ENCODE assay signal across 9 mouse cellular contexts in the genomic region with DNA sequence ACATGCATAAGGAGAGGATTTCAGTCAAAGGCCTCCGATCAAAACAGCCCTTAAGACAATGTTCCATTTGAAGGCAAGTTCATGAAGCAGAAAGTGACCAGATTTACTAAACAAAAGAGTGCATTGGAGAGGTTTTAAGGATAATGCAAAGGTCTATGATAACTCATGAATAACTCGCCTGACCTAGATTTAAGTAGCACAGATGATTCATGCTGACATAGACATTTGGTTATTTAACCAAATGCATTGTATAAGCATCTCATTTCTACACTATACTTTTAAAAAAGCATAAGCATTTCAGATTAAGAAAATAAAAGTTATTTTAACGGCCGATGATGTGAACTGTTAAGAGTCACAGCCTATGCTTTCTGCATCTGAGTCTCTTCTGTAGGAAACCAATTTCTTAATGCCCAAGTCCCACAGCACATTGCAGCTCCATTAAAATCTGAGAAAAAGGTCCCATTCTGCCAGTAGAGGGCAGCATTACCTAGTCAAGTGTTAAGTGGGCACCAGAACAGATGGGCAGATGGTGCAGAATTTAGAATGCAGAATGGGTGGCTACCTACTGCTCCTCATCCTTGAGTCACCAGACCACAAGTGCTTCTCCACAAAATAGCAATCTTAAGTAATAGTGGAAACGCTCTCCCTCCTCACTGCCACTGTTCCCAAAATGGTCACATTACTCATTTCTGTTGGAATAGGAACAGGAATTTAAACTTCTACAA.
A peak's percentile ranks its signal among the peaks of the same experiment; 100 is the strongest.
DNase-seq lines count a peak whose midpoint lies in the region; ATAC-seq and TF ChIP-seq lines count a peak whose summit lies in the region.
"Had no signal": no experiment of that assay in that cellular context is flagged by ENCODE, and none has a peak within 500 bp of the region (broad histone marks: within the 10 kb centered on the region; RNA-seq: fewer than 3 reads in every experiment).

No protein-coding gene starts in this region.

- DNase-seq in heart, adult 18-20 months: peak; percentile 0 to 35
- DNase-seq in adrenal gland, postnatal 10 days: peak; percentile 58
- DNase-seq in embryo, embryonic 9.5 days (ENCODE audit: extremely low spot score): peak; percentile 52
- DNase-seq in hindbrain, postnatal 0 days (ENCODE audit: low spot score): peak; percentile 90
- DNase-seq in layer of hippocampus, postnatal 36 days: peak; percentile 35 to 59
- DNase-seq: liver, embryonic 13.5 days had no signal

- ATAC-seq in heart, embryonic 11.5 days (replicated peaks; ENCODE audit: insufficient number of reproducible peaks, low FRiP score, low TSS enrichment): no peak
- peak; percentile 84 for ATAC-seq in hindbrain, postnatal 0 days
- ATAC-seq in midbrain, embryonic 16.5 days: peak; percentile 73
- ATAC-seq in erythroblast, adult 5-6 weeks (replicated peaks; ENCODE audit: low FRiP score, poor library complexity, severe bottlenecking): no peak

- TF ChIP-seq CTCF in hindbrain, postnatal 0 days (IDR thresholded peaks at IDR 0.05; ENCODE audit: low read depth): peak; percentile 88

- no peak overlapping the region for H3K27ac ChIP-seq in heart, embryonic 11.5 days (ENCODE audit: low read depth, low read length)
- no peak overlapping the region for H3K27ac ChIP-seq in hindbrain, postnatal 0 days
- H3K27ac ChIP-seq in midbrain, embryonic 16.5 days (ENCODE audit: low read length): no peak overlapping the region
- H3K27ac ChIP-seq: liver, embryonic 13.5 days had no signal

- H3K27me3 ChIP-seq in heart, embryonic 11.5 days (ENCODE audit: control insufficient read depth, insufficient read depth, low read length): no peaks in the 10 kb centered on the region
- no peaks in the 10 kb centered on the region for H3K27me3 ChIP-seq in hindbrain, postnatal 0 days (ENCODE audit: insufficient read depth, low read length)
- no peaks in the 10 kb centered on the region for H3K27me3 ChIP-seq in midbrain, embryonic 16.5 days (ENCODE audit: control insufficient read depth, insufficient read depth, low read depth, low read length)
- H3K27me3 ChIP-seq: liver, embryonic 13.5 days had no signal

- no peak overlapping the region for H3K4me2 ChIP-seq in heart, embryonic 11.5 days
- H3K4me2 ChIP-seq in hindbrain, postnatal 0 days (ENCODE audit: low read depth, low read length): no peak overlapping the region
- no peak overlapping the region for H3K4me2 ChIP-seq in midbrain, embryonic 16.5 days (ENCODE audit: low read length)
- H3K4me2 ChIP-seq: liver, embryonic 13.5 days had no signal

- H3K9me3 ChIP-seq in heart, embryonic 11.5 days (replicated peaks; ENCODE audit: control insufficient read depth, low read length): no peaks in the 10 kb centered on the region
- no peaks in the 10 kb centered on the region for H3K9me3 ChIP-seq in hindbrain, postnatal 0 days (ENCODE audit: low read length)
- no peaks in the 10 kb centered on the region for H3K9me3 ChIP-seq in midbrain, embryonic 16.5 days (replicated peaks; ENCODE audit: control insufficient read depth, low read length, poor library complexity, severe bottlenecking)
- H3K9me3 ChIP-seq: liver, embryonic 13.5 days had no signal

- H3K9ac ChIP-seq in heart, embryonic 11.5 days (ENCODE audit: low read depth, low read length): no peak overlapping the region
- H3K9ac ChIP-seq in hindbrain, postnatal 0 days (replicated peaks; ENCODE audit: low read length): no peak overlapping the region
- H3K9ac ChIP-seq in midbrain, embryonic 16.5 days (ENCODE audit: low read depth, low read length): no peak overlapping the region
- H3K9ac ChIP-seq: liver, embryonic 13.5 days had no signal

- WGBS in heart, embryonic 11.5 days (ENCODE audit: insufficient replicate concordance): 63% methylated on average over 5 of the region's 5 CpGs
- 68% methylated on average over 5 of the region's 5 CpGs for WGBS in hindbrain, postnatal 0 days
- 53% methylated on average over 5 of the region's 5 CpGs for WGBS in midbrain, embryonic 16.5 days

- H3K36me3 ChIP-seq in heart, embryonic 11.5 days (ENCODE audit: control insufficient read depth, insufficient read depth, low read length): no peaks in the 10 kb centered on the region
- no peaks in the 10 kb centered on the region for H3K36me3 ChIP-seq in hindbrain, postnatal 0 days (ENCODE audit: insufficient read depth, low read length)
- H3K36me3 ChIP-seq in midbrain, embryonic 16.5 days (ENCODE audit: control insufficient read depth, insufficient read depth, low read length): no peaks in the 10 kb centered on the region
- H3K36me3 ChIP-seq: liver, embryonic 13.5 days had no signal

- H3K4me1 ChIP-seq in heart, embryonic 11.5 days (ENCODE audit: control insufficient read depth, insufficient read depth, low read length): no peaks in the 10 kb centered on the region
- no peaks in the 10 kb centered on the region for H3K4me1 ChIP-seq in hindbrain, postnatal 0 days (ENCODE audit: insufficient read depth, low read length)
- H3K4me1 ChIP-seq in midbrain, embryonic 16.5 days (ENCODE audit: control insufficient read depth, insufficient read depth, low read length): no peaks in the 10 kb centered on the region
- H3K4me1 ChIP-seq: liver, embryonic 13.5 days had no signal

- H3K4me3 ChIP-seq in heart, embryonic 11.5 days (ENCODE audit: low read depth, low read length): no peak overlapping the region
- H3K4me3 ChIP-seq in hindbrain, postnatal 0 days (ENCODE audit: low read length): no peak overlapping the region
- no peak overlapping the region for H3K4me3 ChIP-seq in midbrain, embryonic 16.5 days (ENCODE audit: low read depth, low read length)
- H3K4me3 ChIP-seq: liver, embryonic 13.5 days had no signal

Comparison
In these comparisons a context has a peak if more than half of its experiments do, and no peak if none do; other contexts are left out.
1. DNase-seq: peak in every context shown above with its lines; median percentile 90 in hindbrain, postnatal 0 days; 58 in adrenal gland, postnatal 10 days; 52 in embryo, embryonic 9.5 days; 47 in layer of hippocampus, postnatal 36 days; 18 in heart, adult 18-20 months.
2. ATAC-seq: peak in hindbrain, postnatal 0 days (single experiment) and midbrain, embryonic 16.5 days (single experiment); none in heart, embryonic 11.5 days (single experiment) and erythroblast, adult 5-6 weeks (single experiment).